Mouse (Mus musculus): ENCODE results near the gene Lta. TPM values are rescaled to one million over a fixed set of nuclear protein-coding genes. Genes with fewer than 3 reads are reported as not detected.

Gene Lta
- polyA plus RNA-seq, 1 experiment from 2014 or later: not detected

DNA sequence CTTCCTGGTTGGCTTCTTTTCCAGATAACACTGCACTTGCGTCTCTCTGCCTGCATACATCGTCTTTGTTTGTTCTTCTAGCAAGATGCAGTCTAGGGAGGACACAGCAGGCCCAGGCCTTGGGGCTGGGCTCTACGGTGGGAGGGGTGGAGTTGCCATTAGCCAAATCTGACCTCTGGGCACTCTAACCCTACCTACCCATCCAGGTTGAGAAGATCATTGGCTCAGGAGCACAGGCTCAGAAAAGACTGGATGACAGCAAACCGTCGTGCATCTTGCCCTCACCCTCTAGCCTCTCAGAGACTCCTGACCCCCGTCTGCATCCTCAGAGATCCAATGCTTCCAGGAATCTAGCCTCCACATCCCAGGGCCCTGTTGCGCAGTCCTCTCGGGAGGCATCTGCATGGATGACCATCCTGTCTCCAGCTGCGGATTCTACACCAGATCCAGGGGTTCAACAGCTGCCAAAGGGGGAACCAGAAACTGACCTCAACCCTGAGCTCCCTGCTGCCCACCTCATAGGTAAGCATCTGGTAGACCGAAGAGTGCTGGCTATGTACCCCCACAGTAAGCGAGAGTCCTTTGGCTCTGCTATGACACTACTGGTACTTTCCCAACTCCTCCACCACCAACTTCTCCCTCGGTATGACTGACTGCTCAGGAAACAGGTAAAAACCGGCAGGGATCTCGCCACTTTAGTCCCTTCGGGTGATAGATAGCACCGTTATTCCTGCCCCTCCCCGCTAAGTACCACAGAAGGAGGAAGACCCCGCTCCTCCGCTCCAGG lies 10.1 kb downstream of the Lta start:
- WGBS: 28% methylated on average over 19 of the region's 19 CpGs
- Histone ChIP-seq H3K4me1 (ENCODE audit: control insufficient read depth in 2 of 2, insufficient read depth in 2 of 2, low read length in 2 of 2) (peaks cover 5 to 11% of the 10 kb centered on the region in 2 experiments; a peak in 3 of 4 replicates), H3K27me3 (ENCODE audit: control insufficient read depth, insufficient read depth, low read length) (peaks cover 57% of the 10 kb centered on the region), H3K4me2 (ENCODE audit: low read length) (peak overlapping the region; percentile 84), H3K9ac (ENCODE audit: low read length) (peak overlapping the region; percentile 65), H3K9me3 (ENCODE audit: control insufficient read depth, low read length) (no peaks in the 10 kb centered on the region), H3K36me3 (ENCODE audit: control insufficient read depth, insufficient read depth, low read length) (no peaks in the 10 kb centered on the region), H3K27ac (replicated peaks in 1 of 2; ENCODE audit: control insufficient read depth in 1 of 2, insufficient read depth in 1 of 2, low read depth in 2 of 2, low read length in 2 of 2) (no peak overlapping the region), H3K4me3 (ENCODE audit: control insufficient read depth in 1 of 2, insufficient read depth in 1 of 2, low read depth in 1 of 2, low read length in 2 of 2) (peak overlapping the region; percentile 35 to 45)
- ATAC-seq (ENCODE audit: insufficient number of reproducible peaks, insufficient read depth, low FRiP score, low read depth): no peak

DNA sequence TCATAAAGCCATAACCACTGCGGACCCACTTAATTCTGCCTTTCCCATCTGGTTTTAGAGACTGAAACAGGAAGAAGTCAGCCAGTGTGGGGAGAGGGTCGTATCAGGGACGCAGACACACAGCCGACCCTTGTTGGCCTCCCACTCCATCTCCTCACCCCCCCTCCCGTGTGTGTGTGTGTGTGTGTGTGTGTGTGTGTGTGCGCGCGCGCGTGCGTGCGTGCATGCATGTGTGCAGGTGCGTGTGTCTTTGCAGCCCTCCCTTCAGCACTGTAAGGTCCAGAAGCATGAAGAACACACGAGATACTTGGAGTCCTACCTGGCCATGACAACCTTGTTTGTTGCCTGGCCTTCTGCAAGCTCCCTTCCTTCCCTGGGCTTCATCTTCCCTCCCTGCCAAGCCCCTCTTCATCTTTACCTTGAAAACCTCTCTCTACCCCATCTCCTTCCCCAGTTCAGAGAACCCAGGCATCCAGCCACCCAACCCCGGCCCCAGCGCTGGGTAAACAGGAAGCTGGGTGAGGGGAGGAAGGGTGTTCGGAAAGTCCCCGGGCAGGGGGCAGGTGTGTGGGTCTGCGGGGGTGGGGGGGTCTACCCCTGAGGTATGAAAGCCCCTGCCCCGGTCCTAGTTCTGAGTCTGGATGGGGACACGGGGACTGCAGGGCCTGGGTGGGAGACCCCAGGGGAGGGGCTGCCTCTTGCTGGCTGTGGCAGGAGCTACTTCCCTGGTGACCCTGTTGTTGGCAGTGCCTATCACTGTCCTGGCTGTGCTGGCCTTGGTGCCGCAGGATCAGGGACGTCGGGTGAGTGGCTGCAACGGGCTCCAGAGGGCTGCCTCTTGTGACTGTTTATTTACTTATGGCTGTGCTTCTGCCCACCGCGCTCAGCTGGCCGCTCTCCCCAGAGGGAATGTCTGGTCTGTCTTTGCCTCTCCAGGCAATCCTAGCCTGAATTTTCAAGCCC lies 11.0 kb downstream of the Lta start, which contains the start of gene Ltb:
Gene Ltb (plus strand): TSS at position 559 of the 963 bp plus-strand sequence.
- H3K4me2 ChIP-seq (ENCODE audit: low read length): peak within 1 kb of the TSS; percentile 84
- H3K4me1 ChIP-seq (ENCODE audit: control insufficient read depth in 2 of 2, insufficient read depth in 2 of 2, low read length in 2 of 2): peaks cover 5 to 11% of the 10 kb centered on the region in 2 experiments; a peak in 3 of 4 replicates
- H3K27me3 ChIP-seq (ENCODE audit: control insufficient read depth, insufficient read depth, low read length): peaks cover 49% of the 10 kb centered on the region
- H3K9me3 ChIP-seq (ENCODE audit: control insufficient read depth, low read length): no peaks in the 10 kb centered on the region
- H3K9ac ChIP-seq (ENCODE audit: low read length): no peak within 1 kb of the TSS; the same call in 1 of the 2 replicates
- no peaks in the 10 kb centered on the region for H3K36me3 ChIP-seq (ENCODE audit: control insufficient read depth, insufficient read depth, low read length)
- 51% methylated on average over 28 of the region's 28 CpGs for WGBS
- ATAC-seq (ENCODE audit: insufficient number of reproducible peaks, insufficient read depth, low FRiP score, low read depth): no peak
- no peak within 1 kb of the TSS for H3K27ac ChIP-seq (replicated peaks in 1 of 2; ENCODE audit: control insufficient read depth in 1 of 2, insufficient read depth in 1 of 2, low read depth in 2 of 2, low read length in 2 of 2)
- H3K4me3 ChIP-seq (ENCODE audit: control insufficient read depth in 1 of 2, insufficient read depth in 1 of 2, low read depth in 1 of 2, low read length in 2 of 2): peak within 1 kb of the TSS in 1 of 2 experiments; percentile 45; a peak in 2 of 4 replicates

DNA sequence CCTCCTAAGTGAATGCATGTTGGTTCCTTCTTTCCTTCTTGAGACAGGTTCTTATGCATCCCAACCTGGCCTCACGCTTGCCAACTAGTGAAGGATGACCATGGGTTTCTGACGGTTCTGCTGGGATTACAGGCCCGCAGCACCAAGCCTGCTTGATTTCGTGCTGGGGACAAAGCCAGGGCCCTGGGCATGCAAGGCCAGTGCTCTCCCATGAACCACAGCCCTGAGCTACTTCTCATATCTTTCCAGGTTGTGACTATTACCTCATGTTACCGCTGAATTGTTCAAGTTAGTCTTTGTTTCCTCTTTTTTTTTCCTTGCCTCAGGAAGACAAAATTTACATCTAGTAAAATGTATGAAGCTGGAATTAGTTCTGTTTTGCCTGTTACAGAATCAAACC lies 12.2 kb downstream of the Lta start:
- Histone ChIP-seq H3K27me3 (ENCODE audit: control insufficient read depth, insufficient read depth, low read length) (peaks cover 39% of the 10 kb centered on the region), H3K9ac (ENCODE audit: low read length) (no peak overlapping the region), H3K27ac (replicated peaks in 1 of 2; ENCODE audit: control insufficient read depth in 1 of 2, insufficient read depth in 1 of 2, low read depth in 2 of 2, low read length in 2 of 2) (no peak overlapping the region), H3K4me2 (ENCODE audit: low read length) (no peak overlapping the region), H3K9me3 (ENCODE audit: control insufficient read depth, low read length) (no peaks in the 10 kb centered on the region), H3K36me3 (ENCODE audit: control insufficient read depth, insufficient read depth, low read length) (no peaks in the 10 kb centered on the region), H3K4me3 (ENCODE audit: control insufficient read depth in 1 of 2, insufficient read depth in 1 of 2, low read depth in 1 of 2, low read length in 2 of 2) (no peak overlapping the region), H3K4me1 (ENCODE audit: control insufficient read depth in 2 of 2, insufficient read depth in 2 of 2, low read length in 2 of 2) (peaks cover 5 to 11% of the 10 kb centered on the region in 2 experiments; a peak in 3 of 4 replicates)
- 75% methylated on average over 5 of the region's 5 CpGs for WGBS
- no peak for ATAC-seq (ENCODE audit: insufficient number of reproducible peaks, insufficient read depth, low FRiP score, low read depth)

DNA sequence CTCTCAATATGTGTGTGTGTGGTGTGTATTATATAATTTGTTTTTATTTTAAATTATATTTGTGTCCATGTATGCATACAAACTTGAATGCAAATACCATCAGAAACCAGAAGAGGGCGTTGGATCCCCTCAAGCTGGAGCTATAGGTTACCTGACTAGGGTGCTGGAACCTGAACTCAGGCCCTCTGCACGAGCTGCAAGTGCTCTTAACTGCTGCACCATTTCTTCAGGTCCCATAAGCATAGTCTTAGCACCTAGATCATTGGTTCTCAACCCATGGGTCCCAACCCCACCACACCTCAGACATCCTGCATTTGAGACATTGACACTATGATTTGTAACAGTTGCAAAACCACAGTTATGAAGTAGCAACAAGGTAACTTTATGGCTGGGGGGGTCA lies 13.4 kb downstream of the Lta start:
- Histone ChIP-seq H3K4me2 (ENCODE audit: low read length) (no peak overlapping the region), H3K27me3 (ENCODE audit: control insufficient read depth, insufficient read depth, low read length) (peaks cover 34% of the 10 kb centered on the region), H3K36me3 (ENCODE audit: control insufficient read depth, insufficient read depth, low read length) (no peaks in the 10 kb centered on the region), H3K9me3 (ENCODE audit: control insufficient read depth, low read length) (no peaks in the 10 kb centered on the region), H3K27ac (replicated peaks in 1 of 2; ENCODE audit: control insufficient read depth in 1 of 2, insufficient read depth in 1 of 2, low read depth in 2 of 2, low read length in 2 of 2) (no peak overlapping the region), H3K4me1 (ENCODE audit: control insufficient read depth in 2 of 2, insufficient read depth in 2 of 2, low read length in 2 of 2) (peaks cover 5 to 11% of the 10 kb centered on the region in 2 experiments; a peak in 3 of 4 replicates), H3K9ac (ENCODE audit: low read length) (no peak overlapping the region), H3K4me3 (ENCODE audit: control insufficient read depth in 1 of 2, insufficient read depth in 1 of 2, low read depth in 1 of 2, low read length in 2 of 2) (no peak overlapping the region)
- no peak for ATAC-seq (ENCODE audit: insufficient number of reproducible peaks, insufficient read depth, low FRiP score, low read depth)
- WGBS: 57% methylated on average over 2 of the region's 2 CpGs

DNA sequence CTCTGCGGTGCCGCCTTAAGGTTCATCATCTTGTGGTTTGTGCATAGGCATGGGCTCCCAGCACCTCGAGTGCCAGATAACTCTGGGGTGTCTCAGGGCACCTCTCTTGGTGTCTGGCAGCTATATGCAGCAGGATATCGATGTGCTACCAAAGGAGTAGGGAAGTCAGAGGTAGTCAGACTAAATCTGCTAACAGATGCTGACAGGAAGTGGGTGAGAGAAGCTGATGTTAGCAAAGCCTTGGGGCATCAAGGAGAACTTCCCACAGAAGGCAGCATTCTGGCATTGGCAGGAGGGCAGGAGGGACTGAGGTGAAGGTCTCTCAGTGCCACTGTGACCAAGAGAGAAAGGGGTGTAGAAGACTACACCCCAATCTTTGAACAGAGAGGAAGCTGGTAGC lies 15.1 kb downstream of the Lta start:
- Histone ChIP-seq H3K27ac (replicated peaks in 1 of 2; ENCODE audit: control insufficient read depth in 1 of 2, insufficient read depth in 1 of 2, low read depth in 2 of 2, low read length in 2 of 2) (no peak overlapping the region), H3K9me3 (ENCODE audit: control insufficient read depth, low read length) (no peaks in the 10 kb centered on the region), H3K4me2 (ENCODE audit: low read length) (no peak overlapping the region), H3K9ac (ENCODE audit: low read length) (no peak overlapping the region), H3K4me1 (ENCODE audit: control insufficient read depth in 2 of 2, insufficient read depth in 2 of 2, low read length in 2 of 2) (peaks cover 0 to 3% of the 10 kb centered on the region in 2 experiments; a peak in 2 of 4 replicates), H3K4me3 (ENCODE audit: control insufficient read depth in 1 of 2, insufficient read depth in 1 of 2, low read depth in 1 of 2, low read length in 2 of 2) (no peak overlapping the region), H3K36me3 (ENCODE audit: control insufficient read depth, insufficient read depth, low read length) (no peaks in the 10 kb centered on the region), H3K27me3 (ENCODE audit: control insufficient read depth, insufficient read depth, low read length) (peaks cover 18% of the 10 kb centered on the region)
- no peak for ATAC-seq (ENCODE audit: insufficient number of reproducible peaks, insufficient read depth, low FRiP score, low read depth)
- WGBS: 60% methylated on average over 4 of the region's 4 CpGs

DNA sequence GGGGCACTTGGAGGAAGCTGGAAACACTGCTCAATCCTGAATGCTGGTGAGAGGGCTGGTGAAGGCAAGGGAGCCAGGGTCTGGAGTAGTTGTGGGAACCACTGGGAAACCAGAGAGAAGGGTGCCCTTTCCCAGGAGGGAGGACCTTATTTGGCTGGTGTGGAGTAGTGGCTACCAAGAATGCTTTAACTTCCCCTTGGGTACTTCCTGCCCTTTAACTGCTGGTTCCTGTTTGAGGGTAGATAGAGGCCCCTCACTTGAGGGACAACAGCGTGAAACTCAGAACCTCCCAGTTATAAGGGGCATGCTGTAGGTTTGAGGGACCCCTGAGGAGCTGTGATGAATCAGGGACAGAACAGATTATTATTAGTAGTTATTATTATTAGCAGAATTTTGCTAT lies 16.0 kb downstream of the Lta start:
- Histone ChIP-seq H3K9ac (ENCODE audit: low read length) (no peak overlapping the region), H3K4me3 (ENCODE audit: control insufficient read depth in 1 of 2, insufficient read depth in 1 of 2, low read depth in 1 of 2, low read length in 2 of 2) (no peak overlapping the region), H3K27me3 (ENCODE audit: control insufficient read depth, insufficient read depth, low read length) (peaks cover 9% of the 10 kb centered on the region), H3K27ac (replicated peaks in 1 of 2; ENCODE audit: control insufficient read depth in 1 of 2, insufficient read depth in 1 of 2, low read depth in 2 of 2, low read length in 2 of 2) (no peak overlapping the region), H3K4me2 (ENCODE audit: low read length) (no peak overlapping the region), H3K4me1 (ENCODE audit: control insufficient read depth in 2 of 2, insufficient read depth in 2 of 2, low read length in 2 of 2) (peaks cover 0 to 3% of the 10 kb centered on the region in 2 experiments; a peak in 2 of 4 replicates), H3K9me3 (ENCODE audit: control insufficient read depth, low read length) (no peaks in the 10 kb centered on the region), H3K36me3 (ENCODE audit: control insufficient read depth, insufficient read depth, low read length) (no peaks in the 10 kb centered on the region)
- no peak for ATAC-seq (ENCODE audit: insufficient number of reproducible peaks, insufficient read depth, low FRiP score, low read depth)
- 41% methylated on average over 1 of the region's 1 CpGs for WGBS

DNA sequence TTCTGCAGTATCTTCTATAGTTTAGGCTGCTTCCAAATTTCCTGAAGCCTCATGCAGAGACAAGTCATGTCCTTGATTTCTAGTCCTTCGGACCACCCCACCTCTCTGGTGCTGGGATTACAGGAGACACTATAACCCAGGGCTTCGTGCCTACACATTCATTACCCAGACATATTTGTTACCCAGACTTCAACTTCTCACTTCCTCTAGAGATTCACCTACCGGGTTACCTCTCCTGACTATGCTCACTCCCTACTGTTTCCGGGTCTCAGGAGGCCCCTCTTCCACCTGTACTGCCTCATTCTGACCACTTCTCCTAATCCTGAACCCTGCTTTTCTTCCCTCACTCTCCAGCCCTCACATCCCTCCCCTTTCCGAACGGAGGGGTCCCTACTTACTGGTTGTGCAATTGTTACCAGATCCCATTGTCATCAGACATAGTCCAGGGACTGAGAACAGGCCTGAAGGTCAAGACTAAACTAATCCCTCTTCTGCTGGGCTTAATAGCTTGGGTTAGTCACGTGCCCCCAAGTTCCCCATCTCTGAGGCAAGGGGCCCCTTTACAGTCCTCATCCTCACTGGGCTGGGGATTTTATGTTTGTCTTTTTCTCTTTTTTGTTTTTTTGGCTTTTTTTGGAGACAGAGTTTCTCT lies 17.1 kb downstream of the Lta start, which contains the start of gene Lst1:
Gene Lst1 (minus strand): TSS at position 481 of the 652 bp plus-strand sequence.
- ATAC-seq (ENCODE audit: insufficient number of reproducible peaks, insufficient read depth, low FRiP score, low read depth): no peak
- H3K4me2 ChIP-seq (ENCODE audit: low read length): no peak within 1 kb of the TSS
- H3K4me1 ChIP-seq (ENCODE audit: control insufficient read depth in 2 of 2, insufficient read depth in 2 of 2, low read length in 2 of 2): peaks cover 0 to 3% of the 10 kb centered on the region in 2 experiments; a peak in 2 of 4 replicates
- no peak within 1 kb of the TSS for H3K4me3 ChIP-seq (ENCODE audit: control insufficient read depth in 1 of 2, insufficient read depth in 1 of 2, low read depth in 1 of 2, low read length in 2 of 2)
- WGBS: 70% methylated on average over 7 of the region's 7 CpGs
- no peak within 1 kb of the TSS for H3K9ac ChIP-seq (ENCODE audit: low read length)
- H3K27me3 ChIP-seq (ENCODE audit: control insufficient read depth, insufficient read depth, low read length): no peaks in the 10 kb centered on the region
- no peaks in the 10 kb centered on the region for H3K36me3 ChIP-seq (ENCODE audit: control insufficient read depth, insufficient read depth, low read length)
- H3K27ac ChIP-seq (replicated peaks in 1 of 2; ENCODE audit: control insufficient read depth in 1 of 2, insufficient read depth in 1 of 2, low read depth in 2 of 2, low read length in 2 of 2): no peak within 1 kb of the TSS
- H3K9me3 ChIP-seq (ENCODE audit: control insufficient read depth, low read length): no peaks in the 10 kb centered on the region

Measured in heart, embryonic 14.5 days (tissue).